Mouse (Mus musculus) hindbrain, embryonic 14.5 days (tissue): ENCODE data around the gene Kcnh7. TPM values are rescaled to one million over a fixed set of nuclear protein-coding genes. Genes with fewer than 3 reads are reported as not detected.

Experiments
- ATAC-seq: fragments of 200-750 bp; cut with Nextera tagmentation; 2 replicates; pipeline ENCODE4 v1.8.0; 2017; ENCODE audit warnings: moderate number of reproducible peaks, mild to moderate bottlenecking, moderate TSS enrichment, moderate library complexity; ENCODE audit not compliant: low FRiP score
- DNase-seq: peaks from one replicate; pipeline ENCODE4 v3.0.0-alpha.2; 2015; ENCODE audit warnings: low spot score
- H3K27ac ChIP-seq: fragments of 300-500 bp; sonication (generic); 2 replicates; pipeline ENCODE4 v1.5.1; 2014; ENCODE audit warnings: mild to moderate bottlenecking, moderate library complexity
- H3K27me3 ChIP-seq: fragments of 300-500 bp; sonication (generic); 2 replicates; pipeline ENCODE4 v1.6.1; 2014; ENCODE audit warnings: mild to moderate bottlenecking, low read length, mixed read lengths; ENCODE audit not compliant: control insufficient read depth, insufficient read depth
- H3K36me3 ChIP-seq: fragments of 300-500 bp; sonication (generic); replicated peaks from 2 replicates; pipeline ENCODE4 v1.6.1; 2014; ENCODE audit not compliant: control insufficient read depth, insufficient read depth
- H3K4me1 ChIP-seq: fragments of 300-500 bp; sonication (generic); replicated peaks from 2 replicates; pipeline ENCODE4 v1.6.1; 2014; ENCODE audit warnings: antibody characterized with exemption, low read length, mixed read lengths; ENCODE audit not compliant: control insufficient read depth, insufficient read depth
- H3K4me2 ChIP-seq: fragments of 300-500 bp; sonication (generic); replicated peaks from 2 replicates; pipeline ENCODE4 v1.6.1; 2014; ENCODE audit warnings: mild to moderate bottlenecking, moderate library complexity
- H3K4me3 ChIP-seq: fragments of 300-500 bp; sonication (generic); replicated peaks from 2 replicates; pipeline ENCODE4 v1.5.1; 2014; ENCODE audit warnings: mild to moderate bottlenecking, low read length
- H3K9ac ChIP-seq: fragments of 300-500 bp; sonication (generic); 2 replicates; pipeline ENCODE4 v1.6.1; 2014
- H3K9me3 ChIP-seq: fragments of 300-500 bp; sonication (generic); 2 replicates; pipeline ENCODE4 v1.6.1; 2016; ENCODE audit warnings: low read length; ENCODE audit not compliant: control insufficient read depth
- WGBS: fragments of 180-500 bp; shearing (Covaris S2); extraction: QIAGEN DNeasy Blood & Tissue Kit; methylation state at CpG from one replicate; pipeline ENCODE4 v1.1.7; 2014; 5-methylcytosine and 5-hydroxymethylcytosine counted together
- polyA plus RNA-seq: library from polyadenylated mRNA; unstranded; fragments of >200 nt; fragmentation: Nextera tagmentation; extraction: Ambion mirVana; gene quantifications from 2 replicates; pipeline ENCODE4 v1.2.1, GENCODE M21; 2014

The Kcnh7 gene
- polyA plus RNA-seq, 1 experiment from 2014 or later = 11.4 TPM

DNA sequence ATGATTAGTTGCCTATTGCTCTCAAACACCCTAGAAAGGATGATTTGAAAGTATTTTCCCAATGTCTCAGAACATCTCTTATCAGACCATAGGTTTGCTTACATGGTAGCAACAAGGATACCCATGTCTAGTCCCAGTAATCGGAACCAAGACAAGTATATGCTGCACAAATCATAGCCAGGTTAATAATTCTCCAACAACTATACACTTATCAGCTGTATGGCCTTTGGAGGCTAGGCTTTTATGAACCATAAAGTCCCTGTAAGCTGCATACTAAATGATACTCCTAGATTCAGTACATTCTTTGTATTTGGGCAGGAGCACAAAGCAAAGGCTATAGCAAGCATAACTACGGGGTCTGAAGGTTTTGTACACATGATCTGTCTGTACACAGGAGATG, 78.1 kb downstream of the Kcnh7 start:
- no peak overlapping the region for H3K27ac ChIP-seq
- H3K4me1 ChIP-seq = no peaks in the 10 kb centered on the region
- no peaks in the 10 kb centered on the region for H3K27me3 ChIP-seq
- H3K9ac ChIP-seq = no peak overlapping the region
- ATAC-seq (no peak), DNase-seq (no peak)
- no peaks in the 10 kb centered on the region for H3K9me3 ChIP-seq
- H3K4me3 ChIP-seq = no peak overlapping the region
- no peaks in the 10 kb centered on the region for H3K36me3 ChIP-seq
- no peak overlapping the region for H3K4me2 ChIP-seq
- WGBS = 90% methylated on average over 2 of the region's 2 CpGs

DNA sequence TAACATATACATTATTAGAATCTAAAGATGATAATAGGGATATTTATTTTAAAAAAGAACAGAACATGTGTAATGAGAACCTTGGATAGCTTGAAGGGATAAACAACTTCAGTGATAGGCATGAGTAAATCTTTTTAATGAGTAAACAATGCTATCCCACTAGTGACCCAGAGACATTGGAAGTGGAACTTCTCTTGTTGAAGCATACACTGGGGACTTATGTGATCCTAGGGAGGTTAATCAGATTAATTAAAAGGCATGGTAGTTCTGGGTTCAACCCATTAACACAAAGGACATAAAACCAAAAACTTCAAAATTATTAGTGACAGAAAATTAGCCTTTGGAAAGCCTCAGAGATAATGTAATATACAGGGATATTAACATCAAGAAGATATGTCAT, 84.4 kb downstream of the Kcnh7 start:
- no peak overlapping the region for H3K4me3 ChIP-seq
- DNase-seq = no peak
- no peaks in the 10 kb centered on the region for H3K4me1 ChIP-seq
- no peak overlapping the region for H3K9ac ChIP-seq
- no peaks in the 10 kb centered on the region for H3K27me3 ChIP-seq
- ATAC-seq = no peak
- H3K27ac ChIP-seq = no peak overlapping the region
- no peak overlapping the region for H3K4me2 ChIP-seq
- no peaks in the 10 kb centered on the region for H3K9me3 ChIP-seq
- H3K36me3 ChIP-seq = no peaks in the 10 kb centered on the region

DNA sequence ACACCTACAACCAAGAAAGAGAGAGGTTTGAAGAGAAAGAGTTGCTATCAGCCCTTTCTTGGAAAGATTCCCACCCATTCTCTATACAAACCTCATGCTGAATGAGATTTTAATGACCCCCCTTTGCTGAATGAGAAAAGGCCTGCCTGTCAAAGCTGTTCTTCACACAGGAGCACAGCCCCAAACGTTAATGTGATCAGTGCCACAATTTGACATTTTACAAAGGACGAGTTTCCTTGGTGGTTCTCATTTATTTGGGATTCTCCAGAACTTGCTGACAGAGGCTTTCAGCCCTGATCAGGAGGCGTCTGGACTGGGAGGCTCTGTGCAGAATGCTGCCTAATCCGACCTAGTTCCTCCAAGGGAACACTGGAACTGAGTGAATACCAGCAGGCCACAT, 92.3 kb downstream of the Kcnh7 start:
- no peaks in the 10 kb centered on the region for H3K36me3 ChIP-seq
- WGBS = 19% methylated on average over 4 of the region's 4 CpGs
- H3K4me1 ChIP-seq = no peaks in the 10 kb centered on the region
- no peaks in the 10 kb centered on the region for H3K9me3 ChIP-seq
- no peak overlapping the region for H3K27ac ChIP-seq
- no peak overlapping the region for H3K4me2 ChIP-seq
- H3K4me3 ChIP-seq = no peak overlapping the region
- H3K27me3 ChIP-seq = no peaks in the 10 kb centered on the region
- ATAC-seq (no peak), DNase-seq (no peak)
- no peak overlapping the region for H3K9ac ChIP-seq

DNA sequence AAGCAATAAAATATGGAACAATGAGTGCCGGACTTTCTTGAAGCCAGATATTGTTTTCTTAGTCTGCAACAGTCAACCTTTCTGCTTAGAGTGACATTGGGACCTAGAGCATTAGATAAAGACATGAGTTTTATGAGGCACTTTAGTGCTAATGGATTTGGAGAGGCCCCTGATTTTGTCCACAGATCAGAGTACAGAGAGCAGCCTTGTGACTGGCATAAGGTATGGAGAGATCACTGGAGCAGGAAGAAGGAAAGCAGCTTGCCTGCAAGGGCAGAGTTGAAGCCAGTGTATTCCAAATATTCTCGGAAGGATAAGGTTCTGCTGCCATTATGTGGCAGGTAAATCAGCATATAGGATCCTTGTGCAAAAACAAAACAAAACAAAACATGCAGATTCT, 93.6 kb downstream of the Kcnh7 start:
- no peaks in the 10 kb centered on the region for H3K36me3 ChIP-seq
- no peak for ATAC-seq
- no peak overlapping the region for H3K27ac ChIP-seq
- H3K9me3 ChIP-seq = no peaks in the 10 kb centered on the region
- no peaks in the 10 kb centered on the region for H3K4me1 ChIP-seq
- no peak overlapping the region for H3K9ac ChIP-seq
- DNase-seq = no peak
- H3K4me3 ChIP-seq = no peak overlapping the region
- 87% methylated on average over 2 of the region's 2 CpGs for WGBS
- no peaks in the 10 kb centered on the region for H3K27me3 ChIP-seq
- H3K4me2 ChIP-seq = no peak overlapping the region

DNA sequence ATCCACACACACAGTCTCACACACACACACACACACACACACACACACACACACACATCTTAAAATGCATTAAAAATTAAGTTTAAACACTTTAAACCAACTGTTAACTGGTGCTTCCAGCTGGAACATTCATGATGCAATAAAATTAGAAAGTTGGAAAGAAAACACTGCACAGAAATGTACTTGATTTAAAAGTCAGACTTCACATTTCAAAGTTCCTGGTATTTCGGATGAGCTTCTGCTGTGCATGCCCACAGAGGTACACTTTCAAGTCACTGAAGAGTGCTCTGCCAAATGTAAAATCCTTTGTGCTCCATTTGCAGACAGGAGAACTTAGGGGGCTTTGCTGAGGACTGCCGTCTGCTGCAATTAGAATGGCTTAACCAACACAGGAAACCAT, 125.7 kb downstream of the Kcnh7 start:
- Histone ChIP-seq H3K9me3 (no peaks in the 10 kb centered on the region), H3K4me1 (no peaks in the 10 kb centered on the region), H3K36me3 (no peaks in the 10 kb centered on the region), H3K9ac (no peak overlapping the region), H3K4me3 (no peak overlapping the region), H3K4me2 (no peak overlapping the region), H3K27ac (no peak overlapping the region), H3K27me3 (no peaks in the 10 kb centered on the region)
- no peak for ATAC-seq
- no peak for DNase-seq
- 99% methylated on average over 2 of the region's 2 CpGs for WGBS

DNA sequence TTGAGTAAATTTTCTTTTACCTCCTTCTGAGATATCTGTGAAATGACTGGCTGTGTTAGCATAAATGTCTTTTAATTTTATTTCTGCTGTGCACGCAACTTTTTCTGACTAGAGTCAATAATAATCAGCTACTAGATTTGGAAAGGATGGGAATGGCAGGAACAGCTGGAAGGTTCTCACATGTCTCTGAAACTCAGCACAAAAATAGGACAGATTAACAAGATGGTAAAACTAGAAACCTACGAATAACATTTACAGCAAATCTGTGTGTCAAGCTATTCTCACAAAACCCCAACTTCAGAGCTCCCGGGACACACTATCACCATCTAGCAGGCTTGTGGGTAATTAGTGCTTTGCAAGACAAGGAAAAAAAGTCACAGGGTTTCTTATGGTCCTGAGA, 134.2 kb downstream of the Kcnh7 start:
- Histone ChIP-seq H3K4me1 (no peaks in the 10 kb centered on the region), H3K4me2 (no peak overlapping the region), H3K27ac (no peak overlapping the region), H3K27me3 (no peaks in the 10 kb centered on the region), H3K4me3 (no peak overlapping the region), H3K9me3 (no peaks in the 10 kb centered on the region), H3K36me3 (no peaks in the 10 kb centered on the region), H3K9ac (no peak overlapping the region)
- DNase-seq (no peak), ATAC-seq (no peak)
- WGBS = 86% methylated on average over 3 of the region's 3 CpGs

DNA sequence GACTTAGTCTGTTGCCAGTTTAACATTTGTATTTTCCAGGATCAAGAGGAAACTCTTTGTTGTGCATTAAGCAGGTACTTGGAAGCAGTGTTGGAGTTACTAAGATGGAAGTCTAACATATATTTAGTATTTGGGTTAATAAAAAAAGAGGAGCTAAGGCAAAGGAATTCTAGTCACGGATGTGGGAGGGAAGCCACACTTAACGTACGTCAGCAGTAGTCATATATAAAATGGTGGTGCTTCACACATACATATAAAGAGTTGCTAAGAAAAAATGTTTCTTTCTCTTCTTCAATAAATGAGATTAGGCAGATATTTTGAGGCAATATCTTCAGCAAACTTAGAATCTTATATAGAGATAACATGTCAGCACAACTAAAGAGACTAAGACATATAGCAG, 144.4 kb downstream of the Kcnh7 start:
- Histone ChIP-seq H3K27ac (no peak overlapping the region), H3K9ac (no peak overlapping the region), H3K4me1 (no peaks in the 10 kb centered on the region), H3K4me3 (no peak overlapping the region), H3K36me3 (no peaks in the 10 kb centered on the region), H3K4me2 (no peak overlapping the region), H3K27me3 (no peaks in the 10 kb centered on the region), H3K9me3 (no peaks in the 10 kb centered on the region)
- ATAC-seq (no peak), DNase-seq (no peak)
- 94% methylated on average over 3 of the region's 3 CpGs for WGBS

DNA sequence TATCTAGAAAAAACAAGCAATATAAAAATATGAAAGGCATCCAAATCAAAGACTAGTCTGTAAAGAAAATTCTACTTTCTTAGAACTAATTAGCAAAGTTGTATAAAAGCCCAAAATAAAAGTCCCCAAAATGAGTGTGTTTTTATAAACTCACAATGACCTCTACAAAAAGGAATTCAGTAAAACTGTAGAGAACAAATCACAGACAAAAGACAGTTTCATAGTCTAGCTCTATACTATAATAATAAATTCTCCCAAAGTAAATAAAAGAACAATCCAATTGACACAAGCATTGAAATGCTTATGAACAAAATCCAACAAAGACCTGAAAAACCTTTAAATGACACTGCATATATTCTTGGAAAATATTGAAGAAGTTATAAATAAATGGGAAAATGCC, 169.2 kb downstream of the Kcnh7 start:
- H3K4me1 ChIP-seq = no peaks in the 10 kb centered on the region
- H3K9ac ChIP-seq = no peak overlapping the region
- DNase-seq = no peak
- H3K9me3 ChIP-seq = no peaks in the 10 kb centered on the region
- ATAC-seq = no peak
- no peaks in the 10 kb centered on the region for H3K36me3 ChIP-seq
- H3K27me3 ChIP-seq = no peaks in the 10 kb centered on the region
- no peak overlapping the region for H3K4me3 ChIP-seq
- no peak overlapping the region for H3K27ac ChIP-seq
- no peak overlapping the region for H3K4me2 ChIP-seq

DNA sequence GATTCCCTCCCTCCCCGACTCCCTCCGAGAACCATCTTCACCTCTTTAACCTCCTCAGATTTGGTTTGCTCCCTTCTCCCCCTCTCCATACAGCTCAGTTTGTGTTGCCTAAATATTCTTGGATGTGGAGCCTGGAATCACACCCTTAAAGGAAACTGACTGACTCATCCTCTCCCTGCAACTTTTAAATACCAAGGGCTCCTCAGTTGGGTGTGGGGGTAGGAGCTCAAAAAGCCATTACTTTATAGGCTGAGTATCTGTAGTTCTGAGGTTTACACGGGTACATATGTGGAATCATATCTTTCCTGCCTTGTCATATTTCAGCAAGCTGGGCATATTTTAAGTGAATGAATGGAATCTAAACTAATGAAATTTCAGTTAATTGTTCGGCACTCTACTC, 174.9 kb downstream of the Kcnh7 start:
- Histone ChIP-seq H3K9me3 (no peaks in the 10 kb centered on the region), H3K9ac (no peak overlapping the region), H3K27ac (no peak overlapping the region), H3K4me1 (no peaks in the 10 kb centered on the region), H3K27me3 (no peaks in the 10 kb centered on the region), H3K36me3 (no peaks in the 10 kb centered on the region), H3K4me3 (no peak overlapping the region), H3K4me2 (no peak overlapping the region)
- 89% methylated on average over 4 of the region's 4 CpGs for WGBS
- no peak for ATAC-seq
- no peak for DNase-seq

DNA sequence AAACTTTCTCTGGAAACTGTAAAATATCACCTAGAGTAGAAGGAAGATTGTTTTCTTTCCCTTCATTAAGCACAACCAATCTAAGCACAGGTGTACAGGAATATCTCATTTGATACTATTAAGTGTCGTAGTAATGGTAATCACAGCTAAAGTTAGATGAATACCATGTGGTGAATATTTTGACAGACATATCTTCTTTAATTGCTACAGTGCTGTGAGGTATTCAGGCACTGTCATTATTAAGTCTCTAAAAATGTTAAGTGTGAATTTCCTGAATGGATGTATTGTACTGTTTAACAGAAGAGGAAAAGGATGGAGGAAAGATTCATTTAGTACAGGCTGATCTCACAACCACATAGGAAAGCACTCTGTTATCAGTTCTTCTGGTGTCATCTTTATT, 181.3 kb downstream of the Kcnh7 start:
- Histone ChIP-seq H3K9ac (no peak overlapping the region), H3K27me3 (no peaks in the 10 kb centered on the region), H3K27ac (no peak overlapping the region), H3K9me3 (no peaks in the 10 kb centered on the region), H3K4me1 (no peaks in the 10 kb centered on the region), H3K4me3 (no peak overlapping the region), H3K36me3 (no peaks in the 10 kb centered on the region), H3K4me2 (no peak overlapping the region)
- no peak for DNase-seq
- no peak for ATAC-seq
- WGBS = 85% methylated on average over 1 of the region's 1 CpGs
